Mouse (Mus musculus): Measurements from ENCODE around the gene Gm10770.

DNA sequence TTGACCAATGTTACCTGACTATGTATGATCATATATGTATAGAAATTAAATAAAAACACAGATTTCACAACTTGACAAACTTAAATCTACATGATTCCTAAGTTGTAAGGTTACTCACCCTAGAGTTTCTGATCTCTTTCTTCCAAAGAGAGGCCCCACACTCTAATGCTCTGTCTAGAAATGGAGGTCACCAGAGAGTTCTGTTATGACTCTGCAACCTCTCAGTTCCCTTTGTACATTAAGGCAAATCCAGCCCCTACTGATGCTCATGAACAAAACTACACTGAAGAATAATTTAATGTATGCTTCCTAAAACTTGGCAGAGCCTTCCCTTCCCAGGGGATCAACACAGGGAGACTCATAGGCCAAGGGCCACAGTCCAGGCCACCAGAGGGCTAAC, 12.8 kb downstream of the Gm10770 start:
- TF ChIP-seq CTCF (IDR thresholded peaks at IDR 0.05; ENCODE audit: low read depth) (no peak), EP300 (IDR thresholded peaks at IDR 0.05; ENCODE audit: low read depth) (no peak)
